Mouse (Mus musculus): ENCODE measurements at regions not wholly inside any gene's neighbourhood (a gene's known extent, or its start where the extent isn't known, plus 50 kb on each side); places are given as distances from the start of the nearest gene placed in this dataset.

- no peak for DNase-seq (ENCODE audit: low read depth)
Observed at GRCm38 (mm10) chr17:9764041-9764606, 94.6 kb upstream of the Pabpc6 start.

- DNase-seq (ENCODE audit: low read depth), result no peak
Observed at GRCm38 (mm10) chr17:9763110-9763509, 93.6 kb upstream of the Pabpc6 start.

- no peak for DNase-seq (ENCODE audit: low read depth)
Observed at GRCm38 (mm10) chr17:9762436-9762835, 92.9 kb upstream of the Pabpc6 start.

- no peak for DNase-seq (ENCODE audit: low read depth)
Observed at GRCm38 (mm10) chr17:9760706-9761059, 91.2 kb upstream of the Pabpc6 start.

- no peak for DNase-seq (ENCODE audit: low read depth)
Observed at GRCm38 (mm10) chr17:9760026-9760705, 90.6 kb upstream of the Pabpc6 start.

GRCm38 (mm10) chr17:9759421-9759852 is 89.9 kb upstream of the Pabpc6 start:
- DNase-seq (ENCODE audit: low read depth), result no peak

GRCm38 (mm10) chr17:9757725-9758251 is 88.3 kb upstream of the Pabpc6 start:
- no peak for DNase-seq (ENCODE audit: low read depth)

GRCm38 (mm10) chr17:9756675-9757074 is 87.2 kb upstream of the Pabpc6 start:
- no peak for DNase-seq (ENCODE audit: low read depth)

- peak; percentile 44 for DNase-seq (ENCODE audit: low read depth)
Observed at GRCm38 (mm10) chr17:9756196-9756595, 86.7 kb upstream of the Pabpc6 start.

GRCm38 (mm10) chr17:9755576-9755975 is 86.1 kb upstream of the Pabpc6 start:
- DNase-seq (ENCODE audit: low read depth), result no peak

- peak; percentile 31 for DNase-seq (ENCODE audit: low read depth)
Observed at GRCm38 (mm10) chr17:9754884-9755405, 85.4 kb upstream of the Pabpc6 start.

GRCm38 (mm10) chr17:9752848-9753247 is 83.3 kb upstream of the Pabpc6 start:
- no peak for DNase-seq (ENCODE audit: low read depth)

- DNase-seq (ENCODE audit: low read depth), result no peak
Observed at GRCm38 (mm10) chr17:9751348-9752170, 82.0 kb upstream of the Pabpc6 start.

- DNase-seq (ENCODE audit: low read depth), result no peak
Observed at GRCm38 (mm10) chr17:9750046-9750445, 80.5 kb upstream of the Pabpc6 start.

- DNase-seq (ENCODE audit: low read depth), result no peak
Observed at GRCm38 (mm10) chr17:9749301-9749700, 79.8 kb upstream of the Pabpc6 start.

GRCm38 (mm10) chr17:9747893-9748292 is 78.4 kb upstream of the Pabpc6 start:
- DNase-seq (ENCODE audit: low read depth), result no peak

- DNase-seq (ENCODE audit: low read depth), result no peak
Observed at GRCm38 (mm10) chr17:9743342-9743741, 73.8 kb upstream of the Pabpc6 start.

- DNase-seq (ENCODE audit: low read depth), result no peak
Observed at GRCm38 (mm10) chr17:9741321-9741720, 71.8 kb upstream of the Pabpc6 start.

GRCm38 (mm10) chr17:9729020-9729419 is 59.5 kb upstream of the Pabpc6 start:
- no peak for DNase-seq (ENCODE audit: low read depth)

- no peak for DNase-seq (ENCODE audit: low read depth)
Observed at GRCm38 (mm10) chr17:9725704-9726469, 56.4 kb upstream of the Pabpc6 start.

- DNase-seq (ENCODE audit: low read depth), result no peak
Observed at GRCm38 (mm10) chr17:9723484-9723883, 54.0 kb upstream of the Pabpc6 start.

- DNase-seq (ENCODE audit: low read depth), result no peak
Observed at GRCm38 (mm10) chr17:9722709-9723108, 53.2 kb upstream of the Pabpc6 start.

All from 416B (cell line).